Mouse (Mus musculus) liver, embryonic 14.5 days (tissue): ENCODE data around the gene Tmem51. TPM values are rescaled to one million over a fixed set of nuclear protein-coding genes. Genes with fewer than 3 reads are reported as not detected.

Experiments
- ATAC-seq: fragments of 200-750 bp; cut with Nextera tagmentation; 2 replicates; pipeline ENCODE4 v1.8.0; 2017; ENCODE audit warnings: moderate number of reproducible peaks, mild to moderate bottlenecking, moderate library complexity; ENCODE audit not compliant: insufficient read depth
- DNase-seq, 3 experiments: peaks; one replicate each; pipeline ENCODE4 v3.0.0-alpha.2; 2012 to 2013; ENCODE audit warnings: low read depth in 3 of 3, low spot score in 3 of 3
- H3K27ac ChIP-seq: fragments of 300-500 bp; sonication (generic); 2 replicates; pipeline ENCODE4 v1.5.1; 2014; ENCODE audit warnings: moderate library complexity, mild to moderate bottlenecking, control low read depth, inconsistent platforms
- H3K27me3 ChIP-seq: fragments of 300-500 bp; sonication (generic); 2 replicates; pipeline ENCODE4 v1.6.1; 2014; ENCODE audit warnings: mild to moderate bottlenecking, low read length, moderate library complexity; ENCODE audit not compliant: control insufficient read depth, insufficient read depth
- H3K36me3 ChIP-seq: fragments of 300-500 bp; sonication (generic); replicated peaks from 2 replicates; pipeline ENCODE4 v1.6.1; 2014; ENCODE audit warnings: low read depth; ENCODE audit not compliant: control insufficient read depth, insufficient read depth
- H3K4me1 ChIP-seq, 2 experiments: fragments of 200-500 bp in 1 of 2; fragments of 300-500 bp in 1 of 2; sonication (generic) in 1 of 2; replicated peaks; 2 replicates each; pipeline ENCODE4 v1.6.1; 2012 to 2014; ENCODE audit warnings: antibody characterized with exemption in 1 of 2, inconsistent platforms in 1 of 2, low read length in 1 of 2; ENCODE audit not compliant: control insufficient read depth in 2 of 2, insufficient read depth in 2 of 2
- H3K4me2 ChIP-seq: fragments of 300-500 bp; sonication (generic); 2 replicates; pipeline ENCODE4 v1.6.1; 2014; ENCODE audit warnings: low read depth, mild to moderate bottlenecking, control low read depth, moderate library complexity
- H3K4me3 ChIP-seq, 2 experiments: fragments of 200-500 bp in 1 of 2; fragments of 300-500 bp in 1 of 2; sonication (generic) in 1 of 2; 2 replicates each; pipeline ENCODE4 v1.5.1; 2012 to 2014; ENCODE audit warnings: low read depth in 2 of 2, low read length in 2 of 2, mild to moderate bottlenecking in 2 of 2, control low read depth in 1 of 2, inconsistent platforms in 1 of 2, moderate library complexity in 1 of 2; ENCODE audit not compliant: insufficient read depth in 1 of 2
- H3K9ac ChIP-seq: fragments of 300-500 bp; sonication (generic); replicated peaks from 2 replicates; pipeline ENCODE4 v1.6.1; 2014; ENCODE audit warnings: mild to moderate bottlenecking, control low read depth, moderate library complexity
- H3K9me3 ChIP-seq: fragments of 300-500 bp; sonication (generic); 2 replicates; pipeline ENCODE4 v1.6.1; 2016; ENCODE audit warnings: low read length, mixed read lengths; ENCODE audit not compliant: control insufficient read depth
- CTCF ChIP-seq: IDR thresholded peaks from 2 replicates; pipeline ENCODE4 v1.5.1; 2016; ENCODE audit warnings: antibody characterized with exemption, low read depth, control low read depth
- EP300 ChIP-seq: IDR thresholded peaks from 2 replicates; pipeline ENCODE4 v1.6.1; 2016; ENCODE audit warnings: antibody characterized with exemption, low read depth
- WGBS: fragments of 180-500 bp; shearing (Covaris S2); extraction: QIAGEN DNeasy Blood & Tissue Kit; methylation state at CpG from one replicate; pipeline ENCODE4 v1.1.7; 2014; ENCODE audit not compliant: insufficient replicate concordance; 5-methylcytosine and 5-hydroxymethylcytosine counted together
- polyA plus RNA-seq, 2 experiments: library from polyadenylated mRNA; depleted of rRNA in 1 of 2; stranded (reverse) in 1 of 2; unstranded in 1 of 2; fragments of >200 nt; fragmentation: Nextera tagmentation in 1 of 2; extraction: Ambion mirVana in 1 of 2; gene quantifications; 2 replicates each; pipeline versions ENCODE4 v1.2.1 to v1.2.3; 2012 to 2014

Tmem51 gene
- polyA plus RNA-seq, 2 experiments = 7.9 to 11.4 TPM

- no peaks in the 10 kb centered on the region for H3K9me3 ChIP-seq
- peaks cover 15% of the 10 kb centered on the region for H3K27me3 ChIP-seq
- WGBS = 48% methylated on average over 6 of the region's 6 CpGs
- H3K4me2 ChIP-seq = no peak overlapping the region
- TF ChIP-seq CTCF = no peak
- no peak for TF ChIP-seq EP300
- no peak overlapping the region for H3K9ac ChIP-seq
- DNase-seq = no peak
- H3K4me3 ChIP-seq = no peak overlapping the region
- no peak for ATAC-seq
- H3K4me1 ChIP-seq = 0 out of 4 replicates have a peak, but pooled peaks cover 0 to 2% of the 10 kb centered on the region in 2 experiments
- H3K27ac ChIP-seq = no peak overlapping the region
- no peaks in the 10 kb centered on the region for H3K36me3 ChIP-seq
Measured at GRCm38 (mm10) chr4:142088836-142089235, 4.7 kb upstream of the Tmem51 start.

GRCm38 (mm10) chr4:142088409-142088808 is 4.3 kb upstream of the Tmem51 start:
- H3K36me3 ChIP-seq = no peaks in the 10 kb centered on the region
- H3K9me3 ChIP-seq = no peaks in the 10 kb centered on the region
- 0 out of 4 replicates have a peak, but pooled peaks cover 0 to 2% of the 10 kb centered on the region in 2 experiments for H3K4me1 ChIP-seq

GRCm38 (mm10) chr4:142084936-142085563 is 946 bp upstream of the Tmem51 start:
- Histone ChIP-seq H3K4me2 (peak overlapping the region; percentile 46), H3K27ac (no peak overlapping the region), H3K27me3 (peaks cover 22% of the 10 kb centered on the region), H3K9me3 (no peaks in the 10 kb centered on the region), H3K4me3 (peak overlapping the region; percentile 48 to 66; a peak in 3 of 4 replicates), H3K4me1 (peaks cover 0 to 7% of the 10 kb centered on the region in 2 experiments; a peak in 2 of 4 replicates), H3K9ac (no peak overlapping the region), H3K36me3 (no peaks in the 10 kb centered on the region)
- TF ChIP-seq CTCF = no peak
- TF ChIP-seq EP300 = no peak
- ATAC-seq (no peak), DNase-seq (no peak)
- WGBS = 7% methylated on average over 20 of the region's 20 CpGs

More at GRCm38 (mm10) chr4:142088409-142088808, 4.3 kb upstream of the Tmem51 start:
- Histone ChIP-seq H3K27ac (no peak overlapping the region), H3K4me2 (no peak overlapping the region), H3K9ac (no peak overlapping the region), H3K4me3 (no peak overlapping the region), H3K27me3 (peaks cover 18% of the 10 kb centered on the region)
- WGBS = 41% methylated on average over 4 of the region's 4 CpGs
- ATAC-seq (no peak), DNase-seq (no peak)
- TF ChIP-seq EP300 (no peak), CTCF (no peak)

GRCm38 (mm10) chr4:142083762-142084130 is 358 bp downstream of the Tmem51 start:
- H3K9me3 ChIP-seq = no peaks in the 10 kb centered on the region
- 2% methylated on average over 27 of the region's 29 CpGs for WGBS
- DNase-seq = no peak

GRCm38 (mm10) chr4:142083193-142083592 is 911 bp downstream of the Tmem51 start:
- Histone ChIP-seq H3K27me3 (peaks cover 22% of the 10 kb centered on the region), H3K9ac (no peak overlapping the region), H3K9me3 (no peaks in the 10 kb centered on the region), H3K27ac (no peak overlapping the region), H3K36me3 (no peaks in the 10 kb centered on the region), H3K4me1 (peaks cover 0 to 11% of the 10 kb centered on the region in 2 experiments; a peak in 2 of 4 replicates), H3K4me3 (peak overlapping the region; percentile 48 to 52), H3K4me2 (peak overlapping the region; percentile 46)
- 30% methylated on average over 6 of the region's 6 CpGs for WGBS
- TF ChIP-seq EP300 (no peak), CTCF (no peak)
- DNase-seq (no peak), ATAC-seq (no peak)

More at GRCm38 (mm10) chr4:142083762-142084130, 358 bp downstream of the Tmem51 start:
- peak; percentile 55 for ATAC-seq
- no peak overlapping the region for H3K27ac ChIP-seq
- H3K27me3 ChIP-seq = peaks cover 22% of the 10 kb centered on the region
- H3K36me3 ChIP-seq = no peaks in the 10 kb centered on the region
- no peak for TF ChIP-seq EP300
- peak; percentile 72 for TF ChIP-seq CTCF
- peaks cover 0 to 11% of the 10 kb centered on the region in 2 experiments; a peak in 2 of 4 replicates for H3K4me1 ChIP-seq
- peak overlapping the region; percentile 48 to 66 for H3K4me3 ChIP-seq
- H3K9ac ChIP-seq = no peak overlapping the region
- H3K4me2 ChIP-seq = peak overlapping the region; percentile 46
